Mouse (Mus musculus) midbrain, embryonic 13.5 days (tissue): ENCODE data around the gene Zfp598. TPM values are rescaled to one million over a fixed set of nuclear protein-coding genes. Genes with fewer than 3 reads are reported as not detected.
"Not testable (repeated sequence)": the region's sequence is repeated elsewhere in the genome, so short reads cannot be mapped to it uniquely, and the experiment has no call there.

Experiments
- ATAC-seq: fragments of 200-750 bp; cut with Nextera tagmentation; 2 replicates; pipeline ENCODE4 v1.8.0; 2017; ENCODE audit warnings: mild to moderate bottlenecking, moderate TSS enrichment, moderate library complexity
- H3K27ac ChIP-seq: fragments of 300-500 bp; sonication (generic); 2 replicates; pipeline ENCODE4 v1.5.1; 2015; ENCODE audit warnings: inconsistent platforms, mild to moderate bottlenecking, moderate library complexity
- H3K27me3 ChIP-seq: fragments of 300-500 bp; sonication (generic); 2 replicates; pipeline ENCODE4 v1.6.1; 2015; ENCODE audit warnings: mild to moderate bottlenecking, inconsistent platforms
- H3K36me3 ChIP-seq: fragments of 300-500 bp; sonication (generic); 2 replicates; pipeline ENCODE4 v1.6.1; 2015; ENCODE audit warnings: mild to moderate bottlenecking, inconsistent platforms
- H3K4me1 ChIP-seq: fragments of 300-500 bp; sonication (generic); replicated peaks from 2 replicates; pipeline ENCODE4 v1.6.1; 2015; ENCODE audit warnings: inconsistent platforms
- H3K4me2 ChIP-seq: fragments of 300-500 bp; sonication (generic); replicated peaks from 2 replicates; pipeline ENCODE4 v1.6.1; 2015; ENCODE audit warnings: moderate library complexity, mild to moderate bottlenecking, inconsistent platforms
- H3K4me3 ChIP-seq: fragments of 300-500 bp; sonication (generic); replicated peaks from 2 replicates; pipeline ENCODE4 v1.5.1; 2015; ENCODE audit warnings: mild to moderate bottlenecking, inconsistent platforms
- H3K9ac ChIP-seq: fragments of 300-500 bp; sonication (generic); replicated peaks from 2 replicates; pipeline ENCODE4 v1.6.1; 2015; ENCODE audit warnings: mild to moderate bottlenecking, inconsistent platforms
- H3K9me3 ChIP-seq: fragments of 300-500 bp; sonication (generic); 2 replicates; pipeline ENCODE4 v1.6.1; 2016; ENCODE audit warnings: mild to moderate bottlenecking, inconsistent platforms
- WGBS: fragments of 180-500 bp; shearing (Covaris S2); methylation state at CpG from one replicate; pipeline ENCODE4 v1.1.7; 2015; 5-methylcytosine and 5-hydroxymethylcytosine counted together
- polyA plus RNA-seq: library from polyadenylated mRNA; unstranded; fragments of >200 nt; fragmentation: Nextera tagmentation; extraction: Ambion mirVana; gene quantifications from 2 replicates; pipeline ENCODE4 v1.2.1, GENCODE M21; 2015

The Zfp598 gene
- polyA plus RNA-seq, 1 experiment from 2014 or later: 18.6 TPM

DNA sequence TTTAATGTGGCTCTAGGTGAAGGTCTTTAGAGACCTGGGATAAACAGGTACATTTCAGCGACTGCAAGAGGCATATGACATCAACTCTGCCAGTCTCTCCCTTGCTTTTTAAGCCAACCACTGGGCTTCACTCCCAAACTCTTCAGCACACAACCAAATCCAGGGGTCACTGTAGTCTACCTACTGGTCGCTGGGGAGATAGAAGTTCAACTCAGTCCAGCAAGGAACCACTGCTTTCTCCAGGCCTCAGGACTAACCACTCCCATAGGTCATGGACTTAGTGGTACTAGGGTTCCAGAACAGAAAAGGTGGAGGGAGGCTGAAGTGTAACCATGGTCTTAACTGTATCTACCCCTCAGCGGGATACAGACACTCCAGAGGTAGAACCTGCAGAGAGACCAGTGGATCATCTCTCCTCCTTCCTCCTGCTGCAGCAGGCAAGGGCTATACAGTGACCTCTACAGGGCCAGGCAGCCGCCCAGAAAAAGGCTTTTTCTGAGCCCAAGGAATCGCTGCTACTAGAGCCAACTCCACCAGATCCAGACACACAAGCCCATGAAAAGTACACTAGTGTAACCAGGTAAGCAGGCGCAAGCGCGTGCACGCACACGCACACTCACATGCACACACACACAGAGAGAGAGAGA, 20.6 kb upstream of the Zfp598 start:
- Histone ChIP-seq H3K4me3 (peak overlapping the region; percentile 63), H3K4me1 (peaks cover 13% of the 10 kb centered on the region), H3K27ac (no peak overlapping the region), H3K4me2 (peak overlapping the region; percentile 94), H3K36me3 (no peaks in the 10 kb centered on the region), H3K27me3 (peaks cover 37% of the 10 kb centered on the region), H3K9me3 (no peaks in the 10 kb centered on the region), H3K9ac (peak overlapping the region; percentile 25; the same call in 1 of the 2 replicates)
- no peak for ATAC-seq
- 71% methylated on average over 10 of the region's 10 CpGs for WGBS

DNA sequence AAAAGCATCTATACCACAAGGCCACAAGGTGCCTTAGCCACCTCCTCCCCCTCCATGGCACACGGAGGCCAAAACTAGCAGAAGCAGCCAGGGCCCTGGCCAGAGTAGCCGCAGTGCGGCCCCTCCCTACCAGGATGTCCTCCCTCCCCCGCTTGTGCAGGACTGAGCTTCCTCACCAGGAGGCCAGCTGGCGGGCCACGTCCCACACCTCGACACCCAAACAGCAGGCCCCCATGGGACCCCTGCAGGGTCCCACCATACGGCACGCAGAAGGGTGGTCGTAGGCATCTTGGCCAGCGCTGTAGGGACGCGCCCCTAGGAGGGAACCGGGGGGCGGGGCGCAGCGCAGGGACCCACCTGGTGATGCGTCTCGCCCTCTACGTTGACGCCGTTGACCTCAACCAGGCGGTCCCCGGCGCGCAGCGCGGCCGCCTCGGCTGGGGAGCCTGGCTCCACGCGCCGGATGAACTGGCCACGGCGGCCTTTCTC, 19.9 kb upstream of the Zfp598 start:
- peak overlapping the region; percentile 94 for H3K4me2 ChIP-seq
- no peaks in the 10 kb centered on the region for H3K9me3 ChIP-seq
- peak overlapping the region; percentile 88 for H3K9ac ChIP-seq
- H3K4me3 ChIP-seq: peak overlapping the region; percentile 63
- ATAC-seq: peak; percentile 43; the same call in 1 of the 2 replicates
- H3K27me3 ChIP-seq: peaks cover 40% of the 10 kb centered on the region
- WGBS: under 1% methylated on average over 35 of the region's 35 CpGs
- H3K36me3 ChIP-seq: no peaks in the 10 kb centered on the region
- peak overlapping the region; percentile 37; the same call in 1 of the 2 replicates for H3K27ac ChIP-seq
- peaks cover 13% of the 10 kb centered on the region for H3K4me1 ChIP-seq

DNA sequence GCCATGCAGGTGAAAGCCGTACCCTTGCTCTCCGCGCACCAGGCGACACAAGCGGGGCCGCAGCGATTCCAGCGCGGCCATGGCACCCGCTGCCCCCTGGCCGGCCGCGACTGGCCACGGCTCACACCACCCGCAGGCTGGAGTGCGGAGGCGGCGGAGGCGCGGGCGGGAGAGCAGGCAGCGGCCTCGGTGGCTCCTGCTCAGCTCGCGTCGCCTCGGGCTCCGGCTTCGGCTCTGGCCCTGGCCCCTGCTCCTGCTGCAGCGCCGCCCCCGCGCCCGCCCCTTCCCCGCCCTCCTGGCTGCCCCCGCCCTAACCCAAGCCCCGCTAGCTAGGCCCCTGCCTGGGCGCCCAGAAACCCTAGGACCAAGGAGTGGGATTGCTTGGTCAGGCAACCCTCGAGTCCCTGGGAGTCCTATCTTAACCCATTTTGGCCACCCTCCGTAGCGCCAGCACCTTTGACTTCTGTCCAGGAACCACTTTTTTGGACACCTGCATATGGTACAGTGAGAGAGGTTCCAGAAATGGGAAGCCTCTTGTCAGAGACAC, 19.3 kb upstream of the Zfp598 start, which contains the start of gene Slc9a3r2:
Gene Slc9a3r2, minus strand, starts transcription at position 258 of the 547 bp plus-strand sequence.
- WGBS: 1% methylated on average over 40 of the region's 41 CpGs
- no peaks in the 10 kb centered on the region for H3K9me3 ChIP-seq
- peak within 1 kb of the TSS; percentile 37; the same call in 1 of the 2 replicates for H3K27ac ChIP-seq
- peak within 1 kb of the TSS; percentile 88 for H3K9ac ChIP-seq
- H3K27me3 ChIP-seq: peaks cover 41% of the 10 kb centered on the region
- peak; percentile 70; the same call in 1 of the 2 replicates for ATAC-seq
- peak within 1 kb of the TSS; percentile 63 for H3K4me3 ChIP-seq
- H3K36me3 ChIP-seq: no peaks in the 10 kb centered on the region
- peaks cover 13% of the 10 kb centered on the region for H3K4me1 ChIP-seq
- peak within 1 kb of the TSS; percentile 94 for H3K4me2 ChIP-seq

DNA sequence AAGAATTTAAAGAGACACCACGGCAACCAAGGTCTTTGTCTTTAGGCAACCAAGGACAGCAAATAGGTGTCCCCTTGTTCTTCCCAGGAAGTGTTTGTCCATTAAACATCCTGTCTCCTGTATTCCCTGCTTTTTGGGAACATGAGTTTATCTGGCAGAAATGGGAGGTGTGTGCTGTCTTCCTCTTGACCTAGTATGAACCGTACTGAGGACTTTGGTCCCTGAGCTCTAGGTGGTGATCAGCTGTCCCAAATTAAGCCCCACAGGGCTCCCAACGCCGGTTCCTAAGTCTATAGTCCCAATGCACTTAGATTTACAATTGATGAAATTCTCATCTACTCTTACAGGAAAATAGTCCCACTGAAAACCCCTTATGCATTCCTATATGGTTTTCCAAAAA, 18.7 kb upstream of the Zfp598 start:
- Histone ChIP-seq H3K4me1 (peaks cover 13% of the 10 kb centered on the region), H3K9me3 (no peaks in the 10 kb centered on the region), H3K27me3 (peaks cover 41% of the 10 kb centered on the region), H3K4me3 (peak overlapping the region; percentile 63; the same call in 1 of the 2 replicates), H3K4me2 (peak overlapping the region; percentile 94), H3K36me3 (no peaks in the 10 kb centered on the region), H3K9ac (0 out of 2 replicates have a peak overlapping the region, but pooled peaks have one; percentile 88), H3K27ac (no peak overlapping the region)
- 74% methylated on average over 4 of the region's 4 CpGs for WGBS
- ATAC-seq: no peak

DNA sequence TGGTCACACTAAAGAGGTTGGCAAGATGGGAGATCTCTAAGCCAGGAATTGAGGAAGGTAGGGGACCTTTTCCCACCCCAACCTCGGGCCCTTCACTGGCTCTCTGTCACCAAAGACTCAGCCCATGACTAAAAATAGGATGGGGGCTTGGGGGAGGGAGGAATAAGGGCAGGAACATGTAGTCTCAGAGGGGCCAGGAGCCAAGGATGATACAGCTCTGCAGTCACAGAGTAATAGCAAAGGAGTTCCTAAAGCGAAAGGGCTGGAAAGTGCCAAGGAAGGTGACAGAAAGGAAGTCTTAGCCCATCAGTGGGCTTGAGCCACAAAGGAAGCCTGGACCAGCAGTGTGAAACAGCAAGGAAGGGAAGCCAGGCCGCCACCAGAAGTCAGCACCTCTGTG, 17.7 kb upstream of the Zfp598 start:
- H3K4me3 ChIP-seq: no peak overlapping the region
- WGBS: 75% methylated on average over 3 of the region's 3 CpGs
- peaks cover 50% of the 10 kb centered on the region for H3K27me3 ChIP-seq

DNA sequence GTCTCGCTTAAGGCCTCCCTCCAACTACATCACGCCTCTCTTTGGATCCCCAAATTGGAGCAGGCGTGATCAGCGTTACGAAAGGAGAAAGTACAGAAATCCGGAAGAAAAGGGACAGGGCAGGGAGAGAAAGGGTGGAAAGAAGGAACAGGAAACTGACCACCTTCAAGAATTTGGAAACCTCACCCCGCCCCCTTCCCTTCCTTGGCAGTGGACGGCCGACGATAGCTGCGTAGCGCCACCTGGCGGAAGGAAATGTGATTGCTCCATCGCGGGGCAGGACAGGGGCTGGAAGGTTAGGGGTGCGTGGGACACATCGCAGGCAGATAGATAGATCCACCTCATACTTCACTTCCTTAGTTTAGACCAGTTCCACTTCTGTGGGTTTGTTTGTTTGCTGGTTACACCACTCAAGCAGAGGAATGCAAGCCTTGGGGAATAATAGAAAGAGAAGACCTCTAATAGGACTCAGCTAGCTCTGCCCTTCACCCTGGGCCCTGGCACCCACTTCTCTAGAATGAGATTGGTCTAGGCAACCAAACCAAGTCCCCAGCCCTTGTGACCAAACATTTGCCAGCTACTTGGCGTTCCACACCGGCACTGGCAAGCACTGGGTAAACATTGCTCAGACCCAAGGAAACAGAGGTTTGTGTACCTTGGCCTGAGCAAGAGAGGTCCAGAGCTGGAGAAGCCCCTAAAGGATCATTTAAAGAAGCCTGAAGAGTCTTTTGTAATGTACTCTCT, 15.3 kb upstream of the Zfp598 start:
- ATAC-seq: peak; percentile 37
- no peak overlapping the region for H3K27ac ChIP-seq
- H3K36me3 ChIP-seq: no peaks in the 10 kb centered on the region
- peak overlapping the region; percentile 11; the same call in 1 of the 2 replicates for H3K4me3 ChIP-seq
- H3K4me2 ChIP-seq: peak overlapping the region; percentile 44
- 7% methylated on average over 15 of the region's 19 CpGs for WGBS
- H3K27me3 ChIP-seq: peaks cover 63% of the 10 kb centered on the region
- no peaks in the 10 kb centered on the region for H3K9me3 ChIP-seq
- no peak overlapping the region for H3K9ac ChIP-seq
- H3K4me1 ChIP-seq: peaks cover 27% of the 10 kb centered on the region

More for the DNA sequence above, 17.7 kb upstream of the Zfp598 start:
- Histone ChIP-seq H3K4me1 (peaks cover 13% of the 10 kb centered on the region), H3K27ac (no peak overlapping the region), H3K4me2 (no peak overlapping the region), H3K36me3 (no peaks in the 10 kb centered on the region), H3K9ac (no peak overlapping the region), H3K9me3 (no peaks in the 10 kb centered on the region)
- no peak for ATAC-seq

DNA sequence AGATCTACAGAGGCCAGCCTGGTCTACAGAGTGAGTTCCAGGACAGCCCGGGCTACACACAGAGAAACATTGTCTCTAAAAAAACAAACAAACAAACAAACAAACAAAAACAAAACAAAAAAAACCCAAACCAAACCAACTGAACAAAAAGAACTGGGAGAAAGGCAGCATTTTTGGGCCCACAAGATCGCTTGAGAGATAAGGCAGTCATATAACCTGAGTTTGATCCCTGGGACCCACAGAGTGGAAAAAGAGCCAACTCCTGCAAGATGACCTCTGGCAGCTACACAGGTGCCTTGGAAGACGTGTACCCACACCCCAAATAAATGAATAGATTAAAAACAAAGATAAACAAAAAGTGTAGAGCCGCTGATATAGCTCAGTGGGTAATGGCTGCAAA, 14.5 kb upstream of the Zfp598 start:
- Histone ChIP-seq H3K9me3 (no peaks in the 10 kb centered on the region), H3K27me3 (peaks cover 63% of the 10 kb centered on the region), H3K4me1 (peaks cover 20% of the 10 kb centered on the region), H3K36me3 (no peaks in the 10 kb centered on the region), H3K27ac (no peak overlapping the region), H3K4me2 (no peak overlapping the region), H3K4me3 (no peak overlapping the region), H3K9ac (no peak overlapping the region)
- 80% methylated on average over 4 of the region's 4 CpGs for WGBS
- ATAC-seq: no peak

DNA sequence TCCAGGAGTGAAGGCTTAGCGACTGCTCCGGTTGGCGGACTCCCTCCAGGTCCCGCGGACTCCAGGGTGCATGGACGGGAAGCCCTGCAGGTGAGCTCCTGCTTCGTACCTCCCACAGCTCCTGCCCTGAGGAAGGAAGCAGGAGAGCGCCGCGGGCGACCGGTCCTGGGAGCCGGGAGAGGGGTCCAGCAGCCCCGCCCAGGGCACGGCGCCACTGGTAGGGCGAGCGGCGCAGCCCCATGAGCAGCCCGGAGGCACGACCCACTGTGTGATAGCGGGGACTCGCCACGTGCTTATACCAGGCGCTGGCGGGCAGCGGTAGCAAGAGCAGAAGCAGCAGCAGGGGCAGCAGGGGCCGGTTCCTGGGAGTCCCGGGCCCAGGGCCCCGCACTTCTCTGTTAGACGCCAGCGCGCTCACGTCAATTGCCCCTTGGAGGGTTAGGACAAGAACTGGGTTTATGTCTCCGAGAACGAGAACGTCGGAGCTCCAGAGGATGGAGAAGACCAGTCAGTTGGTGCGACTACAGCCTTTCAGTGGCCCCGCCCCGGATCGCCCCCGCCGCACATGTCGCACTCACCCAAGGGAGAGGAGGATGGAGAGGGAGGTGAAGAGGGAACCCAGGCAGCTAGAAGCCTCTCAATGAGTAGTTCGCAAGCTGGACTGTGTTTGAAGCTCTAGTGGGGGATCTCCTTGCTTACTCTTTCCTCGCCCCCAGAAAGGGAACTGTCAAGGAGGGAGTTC, 11.3 kb upstream of the Zfp598 start, which contains the start of gene Npw:
Gene Npw, minus strand, starts transcription at position 441 of the 742 bp plus-strand sequence.
- peak; percentile 65 for ATAC-seq
- Histone ChIP-seq H3K27me3 (peaks cover 54% of the 10 kb centered on the region), H3K9ac (peak within 1 kb of the TSS; percentile 51), H3K4me3 (peak within 1 kb of the TSS; percentile 36), H3K4me2 (peak within 1 kb of the TSS; percentile 59), H3K36me3 (no peaks in the 10 kb centered on the region), H3K27ac (no peak within 1 kb of the TSS), H3K4me1 (peaks cover 14% of the 10 kb centered on the region), H3K9me3 (no peaks in the 10 kb centered on the region)
- 2% methylated on average over 47 of the region's 47 CpGs for WGBS

DNA sequence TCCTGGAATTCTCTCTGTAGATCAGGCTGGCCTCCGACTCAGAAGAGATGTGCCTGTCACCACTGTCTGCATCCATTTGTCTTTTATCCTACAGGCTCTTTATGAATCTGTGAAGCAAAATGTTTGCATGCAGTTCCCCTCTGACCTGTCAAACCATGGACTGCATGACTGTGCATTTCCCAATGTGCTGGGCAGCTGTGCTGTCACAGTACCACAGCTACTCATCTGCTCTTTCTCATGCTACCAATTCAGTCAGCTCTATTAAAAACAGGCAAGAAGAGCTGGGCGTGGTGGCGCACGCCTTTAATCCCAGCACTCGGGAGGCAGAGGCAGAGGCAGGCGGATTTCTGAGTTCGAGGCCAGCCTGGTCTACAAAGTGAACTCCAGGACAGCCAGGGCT, 2.5 kb upstream of the Zfp598 start:
- not testable (repeated sequence) for ATAC-seq, H3K4me3 ChIP-seq, H3K4me2 ChIP-seq, H3K9ac ChIP-seq, H3K9me3 ChIP-seq, H3K27ac ChIP-seq, H3K36me3 ChIP-seq, H3K27me3 ChIP-seq
- 74% methylated on average over 7 of the region's 7 CpGs for WGBS
- peaks cover 28% of the 10 kb centered on the region for H3K4me1 ChIP-seq

DNA sequence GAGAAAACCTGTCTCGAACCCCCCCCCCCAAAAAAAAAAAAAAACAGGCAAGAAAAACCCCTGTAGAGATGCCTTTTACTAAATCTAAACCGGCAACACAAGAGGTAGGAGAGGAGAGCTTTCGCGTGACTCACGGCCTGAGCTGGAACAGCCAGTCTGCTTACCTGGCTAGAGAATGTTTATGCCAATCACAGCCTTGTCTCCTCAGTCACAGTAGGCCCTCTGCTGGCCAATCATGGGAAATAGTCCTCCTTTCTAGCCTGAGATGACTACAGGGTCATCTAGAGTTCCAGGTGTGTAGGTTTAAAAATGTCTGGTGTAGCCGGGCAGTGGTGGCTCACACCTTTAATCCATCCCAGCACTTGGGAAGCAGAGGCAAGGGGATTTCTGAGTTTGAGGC, 2.1 kb upstream of the Zfp598 start:
- no peaks in the 10 kb centered on the region for H3K36me3 ChIP-seq
- ATAC-seq: no peak
- peaks cover 32% of the 10 kb centered on the region for H3K4me1 ChIP-seq
- H3K9ac ChIP-seq: no peak overlapping the region
- H3K4me3 ChIP-seq: no peak overlapping the region
- H3K27me3 ChIP-seq: no peaks in the 10 kb centered on the region; the same call in 1 of the 2 replicates
- 31% methylated on average over 6 of the region's 6 CpGs for WGBS
- H3K4me2 ChIP-seq: no peak overlapping the region
- no peaks in the 10 kb centered on the region for H3K9me3 ChIP-seq
- no peak overlapping the region for H3K27ac ChIP-seq

DNA sequence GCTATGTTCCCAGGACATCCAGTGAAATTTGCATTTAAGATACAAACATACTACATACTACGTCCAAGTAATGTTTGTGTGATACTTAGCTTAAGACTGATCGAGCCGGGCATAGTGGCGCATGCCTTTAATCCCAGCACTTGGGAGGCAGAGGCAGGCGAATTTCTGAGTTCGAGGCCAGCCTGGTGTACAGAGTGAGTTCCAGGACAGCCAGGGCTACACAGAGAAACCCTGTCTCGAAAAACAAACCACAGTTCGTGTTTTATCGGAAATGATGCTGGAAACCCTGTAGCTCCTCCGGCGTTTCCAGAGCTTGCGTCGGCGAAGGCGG, 308 bp upstream of the Zfp598 start:
- peak; percentile 49 for ATAC-seq
- peak overlapping the region; percentile 98 for H3K9ac ChIP-seq
- peak overlapping the region; percentile 82 for H3K4me2 ChIP-seq
- H3K4me1 ChIP-seq: peaks cover 32% of the 10 kb centered on the region
- peak overlapping the region; percentile 84 for H3K27ac ChIP-seq
- not testable (repeated sequence) for H3K27me3 ChIP-seq, H3K36me3 ChIP-seq, H3K9me3 ChIP-seq
- WGBS: 12% methylated on average over 15 of the region's 15 CpGs
- peak overlapping the region; percentile 96 for H3K4me3 ChIP-seq
